Mouse (Mus musculus) liver, embryonic 14.5 days (tissue): ENCODE measurements around the gene Gm4969.

ENCODE experiments used
- CTCF ChIP-seq: IDR thresholded peaks from 2 replicates; pipeline ENCODE4 v1.5.1; 2016; ENCODE audit warnings: antibody characterized with exemption, low read depth, control low read depth
- EP300 ChIP-seq: IDR thresholded peaks from 2 replicates; pipeline ENCODE4 v1.6.1; 2016; ENCODE audit warnings: antibody characterized with exemption, low read depth

GRCm38 (mm10) chr7:19146793-19147192 lies 28.6 kb upstream of the Gm4969 start:
- no peak for TF ChIP-seq EP300
- TF ChIP-seq CTCF, result no peak
